Mouse (Mus musculus): ENCODE results near the gene 1190005I06Rik.
"Not testable (repeated sequence)": the region's sequence is repeated elsewhere in the genome, so short reads cannot be mapped to it uniquely, and the experiment has no call there.

Gene 1190005I06Rik

GRCm38 (mm10) chr8:120647532-120647931 lies at the start of gene 1190005I06Rik:
1190005I06Rik (minus strand) TSS chr8:120647632.
- no peak for DNase-seq

- DNase-seq: no peak
Observed at GRCm38 (mm10) chr8:120696401-120697153, 49.1 kb upstream of the 1190005I06Rik start.

- no peak for DNase-seq
Observed at GRCm38 (mm10) chr8:120693861-120694493, 46.5 kb upstream of the 1190005I06Rik start.

- no peak for DNase-seq
Observed at GRCm38 (mm10) chr8:120692934-120693333, 45.5 kb upstream of the 1190005I06Rik start.

DNA sequence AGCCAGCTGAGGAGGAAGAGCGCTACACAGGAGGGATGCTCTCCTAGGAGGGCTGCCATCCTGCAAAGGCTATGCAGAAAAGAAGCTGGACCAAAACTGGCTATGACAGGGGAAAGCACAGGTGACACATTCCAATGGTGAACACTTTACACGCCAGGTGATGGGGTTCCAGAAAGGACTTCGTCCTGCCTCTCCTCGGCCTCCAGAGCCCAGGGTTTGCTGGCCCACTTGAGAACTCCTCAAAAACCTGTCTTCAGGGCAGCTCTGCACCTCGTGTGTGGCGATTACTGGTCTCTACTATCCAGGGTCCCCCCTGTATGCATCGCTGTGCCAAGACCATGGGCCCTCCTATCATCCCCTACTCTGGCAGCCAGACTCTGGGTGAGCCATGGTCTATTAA lies 41.1 kb upstream of the 1190005I06Rik start:
- DNase-seq: no peak

DNA sequence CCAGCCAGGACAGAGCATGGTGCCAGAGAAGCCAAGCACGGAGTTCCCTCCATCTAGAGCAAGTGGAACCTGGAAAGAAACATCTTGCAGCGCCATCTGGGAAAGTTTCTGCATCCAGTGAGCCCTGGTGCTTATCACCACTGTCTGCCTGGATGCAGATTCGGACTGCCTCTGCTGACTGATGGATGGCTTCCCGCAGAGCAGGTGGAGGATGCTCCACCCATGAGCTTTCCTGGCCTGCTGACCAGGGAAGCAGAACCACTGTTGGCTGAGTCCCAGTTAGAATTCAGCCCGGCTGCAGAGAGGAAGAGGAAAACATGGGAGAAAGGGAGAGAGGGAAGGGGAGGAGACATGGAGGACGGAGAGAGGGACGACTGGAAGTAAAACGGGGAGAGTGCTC lies 40.4 kb upstream of the 1190005I06Rik start:
- no peak for DNase-seq

DNA sequence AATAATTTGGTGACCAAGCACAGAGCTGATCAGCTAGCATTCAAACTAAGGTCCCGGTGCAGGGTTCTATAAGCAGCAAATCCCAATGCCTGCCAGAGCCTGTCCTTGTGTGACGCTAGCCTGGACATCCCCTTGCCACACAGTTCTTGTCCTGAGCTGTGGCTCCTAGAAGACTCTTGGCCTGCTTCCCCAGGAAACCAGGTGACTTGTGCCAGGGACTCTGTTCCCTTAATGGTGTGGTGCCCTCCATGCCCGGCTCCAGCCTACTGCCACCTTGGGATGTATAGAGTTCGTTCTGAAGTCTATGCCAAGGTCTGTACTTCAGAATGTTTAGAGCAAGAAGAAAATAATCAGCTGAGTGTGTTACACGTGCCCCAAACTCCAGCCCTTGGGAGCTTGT lies 39.1 kb upstream of the 1190005I06Rik start:
- DNase-seq: no peak

DNA sequence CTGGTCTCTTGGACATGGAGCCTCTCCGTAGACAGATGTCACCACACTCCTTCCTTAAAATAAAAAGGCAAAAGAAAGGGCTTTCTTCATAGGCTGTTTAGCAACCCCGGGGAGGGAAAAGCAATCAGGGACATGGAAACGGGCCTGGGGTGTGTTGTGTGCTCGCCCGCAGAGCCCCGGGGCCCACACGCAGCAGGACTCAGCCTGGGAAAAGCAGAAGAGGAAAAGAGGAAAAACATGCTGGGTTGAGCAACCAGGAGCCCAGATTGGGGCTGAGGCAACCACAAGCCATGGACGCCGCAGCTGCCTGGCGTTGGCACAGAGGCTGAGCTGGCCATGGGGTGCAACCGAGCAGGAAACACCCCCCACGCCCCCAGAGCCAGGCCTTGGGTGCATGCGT lies 38.6 kb upstream of the 1190005I06Rik start:
- no peak for DNase-seq

- DNase-seq: no peak
Observed at GRCm38 (mm10) chr8:120685591-120685990, 38.2 kb upstream of the 1190005I06Rik start.

DNA sequence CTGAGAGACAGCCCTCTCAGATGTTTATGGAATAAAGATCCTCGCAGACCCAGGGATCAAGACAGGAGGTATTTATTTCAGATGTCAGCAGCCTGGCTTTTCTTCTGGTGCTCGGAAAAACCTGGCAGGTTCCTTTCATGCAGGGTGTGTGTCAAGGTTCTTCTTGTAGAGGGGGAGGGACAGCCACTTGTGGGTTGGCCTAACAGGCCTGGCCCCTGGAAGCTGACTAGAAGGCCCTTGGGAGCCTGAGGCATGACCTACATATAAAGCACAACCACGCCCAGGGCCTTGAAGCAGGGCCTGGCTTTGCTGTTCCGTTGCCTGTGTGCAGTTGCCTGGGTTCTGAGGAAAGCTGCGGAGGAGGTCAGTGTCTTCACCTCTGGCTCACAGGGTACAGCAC lies 37.7 kb upstream of the 1190005I06Rik start:
- DNase-seq: no peak

DNA sequence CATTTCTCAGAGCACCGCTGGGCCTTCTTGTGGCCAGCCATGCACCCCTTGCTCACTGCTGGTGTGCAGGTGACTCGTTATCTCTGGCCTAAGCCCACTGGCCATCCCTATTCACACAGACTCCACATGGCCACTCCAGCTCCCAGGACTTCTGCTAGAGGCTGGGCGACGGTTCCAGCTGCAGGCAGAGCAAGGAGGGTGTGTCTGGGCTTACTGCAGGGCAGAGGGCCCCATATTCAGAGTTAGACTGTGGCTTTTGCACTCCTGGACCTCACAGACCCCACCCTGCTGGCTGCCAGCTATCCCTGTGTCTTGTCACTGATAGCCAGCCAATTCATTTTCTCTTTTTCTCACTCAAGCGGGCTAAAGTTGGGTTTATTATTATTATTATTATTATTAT lies 36.6 kb upstream of the 1190005I06Rik start:
- DNase-seq: no peak

DNA sequence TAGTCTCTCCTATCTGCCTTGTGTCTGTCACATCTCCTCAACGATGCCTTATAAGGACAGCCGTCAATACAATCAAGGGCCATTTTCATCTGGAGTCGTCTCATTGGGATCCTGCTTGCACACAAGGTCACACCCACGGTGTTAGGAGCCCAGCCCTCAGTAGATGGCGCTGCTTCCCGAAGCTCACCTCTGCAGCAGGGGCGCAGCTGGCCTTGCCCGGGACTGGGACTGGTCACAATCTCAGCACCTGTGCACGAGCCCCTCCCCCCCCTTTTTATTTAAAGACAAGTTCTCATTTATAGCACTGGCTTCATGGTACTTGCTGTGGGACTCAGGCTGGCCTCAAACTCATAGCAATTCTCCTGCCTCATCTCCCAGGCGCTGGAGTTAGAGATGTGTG lies 36.2 kb upstream of the 1190005I06Rik start:
- no peak for DNase-seq

- no peak for DNase-seq
Observed at GRCm38 (mm10) chr8:120681113-120681512, 33.7 kb upstream of the 1190005I06Rik start.

DNA sequence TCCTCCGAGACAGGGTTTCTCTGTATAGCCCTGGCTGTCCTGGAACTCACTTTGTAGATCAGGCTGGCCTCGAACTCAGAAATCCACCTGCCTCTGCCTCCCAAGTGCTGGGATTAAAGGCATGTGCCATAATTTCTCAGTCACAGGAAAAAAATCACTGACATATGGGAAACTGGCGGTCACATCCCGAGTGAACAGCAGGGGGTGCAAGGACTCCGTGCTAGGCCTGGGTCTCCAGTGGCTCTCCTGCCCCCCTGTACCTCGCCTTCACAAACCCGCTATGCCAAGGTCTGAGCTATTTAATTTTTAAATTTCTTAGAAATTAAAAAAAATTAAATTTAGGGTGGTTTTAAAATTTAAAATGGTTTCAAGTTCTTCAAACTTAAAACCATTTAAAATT lies 33.0 kb upstream of the 1190005I06Rik start:
- not testable (repeated sequence) for DNase-seq

GRCm38 (mm10) chr8:120679629-120680387 lies 32.4 kb upstream of the 1190005I06Rik start:
- no peak for DNase-seq

GRCm38 (mm10) chr8:120678447-120678846 lies 31.0 kb upstream of the 1190005I06Rik start:
- DNase-seq: peak; percentile 66

- DNase-seq: no peak
Observed at GRCm38 (mm10) chr8:120675718-120676117, 28.3 kb upstream of the 1190005I06Rik start.

- no peak for DNase-seq
Observed at GRCm38 (mm10) chr8:120673298-120673697, 25.9 kb upstream of the 1190005I06Rik start.

DNA sequence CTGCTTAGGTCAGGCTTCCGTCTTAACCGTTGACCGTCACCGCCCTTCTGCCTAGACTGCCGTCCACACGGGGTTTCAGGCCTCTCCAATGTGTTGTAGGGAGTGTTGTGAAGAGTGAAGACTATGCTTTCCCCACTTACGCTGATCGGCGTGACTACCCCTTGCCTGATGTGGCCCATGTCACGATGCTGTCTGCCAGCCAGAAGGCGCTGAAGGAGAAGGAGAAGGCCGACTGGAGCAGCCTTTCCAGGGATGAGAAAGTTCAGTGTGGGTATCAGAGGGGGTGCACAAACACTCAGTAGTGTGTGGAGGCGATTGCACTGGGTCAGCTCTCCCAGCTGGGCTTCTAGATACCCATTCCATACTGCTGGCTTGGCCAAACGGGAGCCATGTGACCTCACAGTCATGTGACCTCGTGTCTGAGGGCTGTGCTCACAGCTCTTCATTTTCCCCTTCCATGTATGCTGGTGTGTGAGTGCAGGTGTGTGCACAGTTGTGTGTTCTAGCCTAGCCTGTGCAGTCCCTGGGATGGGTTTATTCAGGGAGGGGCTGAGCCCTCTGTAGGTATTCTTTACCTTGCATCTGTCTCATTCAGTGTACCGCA lies 25.3 kb upstream of the 1190005I06Rik start:
- DNase-seq: no peak

DNA sequence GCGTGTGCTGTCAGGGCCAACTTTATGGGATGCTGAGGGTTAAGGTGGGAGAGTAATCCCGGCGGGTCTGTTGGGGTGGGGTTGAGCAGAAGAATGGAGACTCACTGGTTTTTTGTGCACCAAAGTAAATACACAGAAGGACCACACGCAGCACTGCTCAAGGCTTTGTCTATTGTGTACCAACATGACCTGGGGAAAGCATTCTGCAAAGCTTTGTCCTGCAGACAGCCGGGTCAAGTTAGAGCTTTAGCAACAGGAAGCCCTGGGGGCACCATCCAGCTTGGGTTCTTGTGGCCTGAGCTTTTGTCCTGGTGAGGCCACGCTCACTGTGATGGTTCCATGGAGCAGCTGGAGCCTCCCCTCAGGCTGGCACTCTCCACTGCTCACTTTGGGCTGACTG lies 24.3 kb upstream of the 1190005I06Rik start:
- DNase-seq: no peak

DNA sequence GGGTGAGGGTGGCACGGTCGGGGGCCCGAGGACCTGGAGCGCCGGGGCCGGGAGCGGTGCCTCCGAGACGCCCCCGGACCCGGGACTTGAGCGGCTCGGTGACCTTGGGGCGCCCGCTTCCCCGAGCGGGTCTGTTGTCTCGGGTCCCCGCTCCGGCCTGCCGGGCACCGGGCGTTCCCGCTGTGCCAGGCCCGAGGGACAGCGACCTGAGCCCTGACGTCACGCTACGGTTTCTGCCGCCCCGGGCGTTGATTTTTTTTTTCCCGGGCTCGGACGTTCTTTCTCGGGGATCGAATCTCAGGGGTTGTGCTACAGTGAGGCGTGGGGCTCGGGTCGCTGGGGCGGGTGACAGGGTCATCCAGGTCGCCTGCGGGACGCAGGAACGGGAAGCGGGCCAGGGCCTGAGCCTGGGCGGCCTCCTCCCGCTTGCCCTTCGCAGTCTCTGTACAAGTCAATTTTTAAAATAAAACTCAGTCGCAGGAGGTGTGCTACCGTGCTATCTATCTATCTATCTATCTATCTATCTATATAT lies 21.0 kb upstream of the 1190005I06Rik start, which contains the start of gene Emc8:
Gene Emc8 (minus strand): TSS at position 200 of the 532 bp plus-strand sequence.
- DNase-seq: no peak

DNA sequence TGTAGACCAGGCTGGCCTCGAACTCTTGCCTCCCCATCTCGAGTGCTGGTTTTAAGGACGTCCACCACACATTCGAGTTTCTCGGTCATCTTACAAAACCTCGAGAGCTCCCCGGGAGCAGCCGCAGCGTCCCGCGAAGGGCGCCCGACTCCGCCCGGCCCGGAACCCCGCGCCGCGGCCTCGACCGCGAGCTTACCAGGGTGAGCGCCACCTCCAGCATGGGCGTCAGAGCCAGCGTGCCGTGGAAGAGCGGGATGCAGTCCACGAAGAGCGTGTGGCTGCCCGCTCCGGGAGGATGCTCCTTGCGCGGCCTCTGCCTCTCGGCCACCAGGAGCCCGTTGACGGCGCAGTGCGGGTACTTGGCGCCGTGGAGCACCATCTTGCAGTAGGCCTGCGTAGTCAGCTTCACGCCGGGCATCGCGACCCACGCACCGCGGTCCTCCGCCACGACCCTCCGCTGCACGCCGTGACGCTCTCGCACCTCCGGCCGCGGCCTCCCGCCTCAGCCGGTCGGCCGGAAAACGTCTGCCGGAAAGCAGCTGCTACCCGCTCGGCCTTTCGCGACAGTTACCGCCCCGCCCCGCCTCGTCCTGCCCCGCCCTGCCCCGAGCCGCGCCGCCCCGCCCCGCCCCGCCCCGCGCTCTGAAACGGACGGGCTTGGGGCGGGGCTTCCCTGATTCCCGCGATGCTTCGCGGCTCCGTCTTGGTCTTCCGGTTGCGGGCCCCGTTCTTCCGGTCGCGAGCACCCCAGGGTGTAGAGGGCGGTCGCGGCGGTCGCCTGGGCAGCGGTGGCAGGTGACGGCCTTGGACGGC lies 20.3 kb upstream of the 1190005I06Rik start, which contains the start of the genes Gm27021 and Cox4i1:
Gene Gm27021 (minus strand): TSS at position 519 of the 813 bp plus-strand sequence.
Gene Cox4i1 (plus strand): TSS at position 662 of the 813 bp plus-strand sequence.
- DNase-seq: peak; percentile 94
